Mouse (Mus musculus) midbrain, embryonic 10.5 days (tissue): Measurements from ENCODE around the gene Acyp2. TPM values are rescaled to one million over a fixed set of nuclear protein-coding genes. Genes with fewer than 3 reads are reported as not detected.
"Not testable (repeated sequence)": the region's sequence is repeated elsewhere in the genome, so short reads cannot be mapped to it uniquely, and the experiment has no call there.

Experiments
- DNase-seq: peaks from one replicate; pipeline ENCODE4 v3.0.0-alpha.2; 2017; ENCODE audit warnings: low spot score
- H3K27ac ChIP-seq: fragments of 300-500 bp; sonication (generic); replicated peaks from 2 replicates; pipeline ENCODE4 v1.5.1; 2016; ENCODE audit warnings: mild to moderate bottlenecking
- H3K27me3 ChIP-seq: fragments of 300-500 bp; sonication (generic); 2 replicates; pipeline ENCODE4 v1.6.1; 2016; ENCODE audit warnings: low read depth, mild to moderate bottlenecking; ENCODE audit not compliant: poor library complexity, severe bottlenecking
- H3K36me3 ChIP-seq: fragments of 300-500 bp; sonication (generic); 2 replicates; pipeline ENCODE4 v1.6.1; 2016; ENCODE audit warnings: mild to moderate bottlenecking, moderate library complexity
- H3K4me1 ChIP-seq: fragments of 300-500 bp; sonication (generic); 2 replicates; pipeline ENCODE4 v1.6.1; 2016
- H3K4me3 ChIP-seq: fragments of 300-500 bp; sonication (generic); 2 replicates; pipeline ENCODE4 v1.5.1; 2016; ENCODE audit warnings: mild to moderate bottlenecking, moderate library complexity
- H3K9me3 ChIP-seq: fragments of 300-500 bp; sonication (generic); replicated peaks from 2 replicates; pipeline ENCODE4 v1.6.1; 2016; ENCODE audit warnings: mild to moderate bottlenecking
- WGBS: fragments of 180-500 bp; shearing (Covaris S2); methylation state at CpG from one replicate; pipeline ENCODE4 v1.1.7; 2016; 5-methylcytosine and 5-hydroxymethylcytosine counted together
- polyA plus RNA-seq: library from polyadenylated mRNA; unstranded; fragments of >200 nt; fragmentation: Nextera tagmentation; extraction: Ambion mirVana; gene quantifications from 2 replicates; pipeline ENCODE4 v1.2.1, GENCODE M21; 2016

The Acyp2 gene
- 10.2 and 10.9 TPM in 2 replicates for polyA plus RNA-seq

- Histone ChIP-seq H3K36me3 (no peaks in the 10 kb centered on the region), H3K4me3 (peak within 1 kb of the TSS; percentile 74), H3K4me1 (0 out of 2 replicates have a peak, but pooled peaks cover 2% of the 10 kb centered on the region), H3K9me3 (no peaks in the 10 kb centered on the region), H3K27me3 (no peaks in the 10 kb centered on the region), H3K27ac (peak within 1 kb of the TSS; percentile 97)
- WGBS = 1% methylated on average over 40 of the region's 40 CpGs
- DNase-seq = peak; percentile 88
Measured at GRCm38 (mm10) chr11:30649001-30649637, at the start of gene Acyp2. Gene Acyp2 (minus strand): TSS chr11:30649587.

DNA sequence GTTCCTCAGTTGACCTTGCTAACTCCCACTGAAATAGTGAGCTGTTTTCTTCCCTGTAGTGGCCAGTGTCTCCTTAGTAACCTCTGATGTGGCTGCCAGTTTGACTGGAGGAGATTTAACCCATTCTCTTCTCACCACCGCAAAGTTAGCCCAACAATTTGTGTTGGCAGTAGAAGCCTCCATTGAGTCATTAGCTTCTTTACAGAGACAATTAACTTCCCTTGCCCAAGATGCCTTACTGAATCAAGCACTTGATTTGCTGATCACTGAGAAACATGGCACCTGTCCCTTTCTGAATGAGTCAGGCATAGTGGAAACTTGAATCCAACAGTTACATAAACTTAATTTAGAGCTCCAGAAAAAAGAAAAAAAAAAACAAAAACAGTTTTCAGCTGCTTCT, 40.0 kb upstream of the Acyp2 start:
- Histone ChIP-seq H3K4me1 (no peaks in the 10 kb centered on the region), H3K27ac (no peak overlapping the region), H3K9me3 (no peaks in the 10 kb centered on the region), H3K27me3 (no peaks in the 10 kb centered on the region), H3K4me3 (no peak overlapping the region), H3K36me3 (no peaks in the 10 kb centered on the region)
- WGBS = 73% methylated on average over 1 of the region's 1 CpGs
- DNase-seq = no peak

GRCm38 (mm10) chr11:30676086-30676485, 26.7 kb upstream of the Acyp2 start:
- no peaks in the 10 kb centered on the region for H3K4me1 ChIP-seq
- no peaks in the 10 kb centered on the region for H3K36me3 ChIP-seq
- H3K27ac ChIP-seq = no peak overlapping the region
- no peak for DNase-seq
- no peak overlapping the region for H3K4me3 ChIP-seq
- no peaks in the 10 kb centered on the region for H3K27me3 ChIP-seq
- no peaks in the 10 kb centered on the region for H3K9me3 ChIP-seq
- WGBS = 89% methylated on average over 1 of the region's 1 CpGs

- H3K27me3 ChIP-seq = no peaks in the 10 kb centered on the region
- no peak overlapping the region for H3K27ac ChIP-seq
- WGBS = 45% methylated on average over 1 of the region's 1 CpGs
Measured at GRCm38 (mm10) chr11:30672719-30673118, 23.3 kb upstream of the Acyp2 start.

GRCm38 (mm10) chr11:30663001-30663400, 13.6 kb upstream of the Acyp2 start:
- Histone ChIP-seq H3K4me3 (no peak overlapping the region), H3K27me3 (no peaks in the 10 kb centered on the region), H3K36me3 (no peaks in the 10 kb centered on the region), H3K4me1 (no peaks in the 10 kb centered on the region), H3K9me3 (no peaks in the 10 kb centered on the region), H3K27ac (no peak overlapping the region)
- no peak for DNase-seq
- 83% methylated on average over 3 of the region's 3 CpGs for WGBS

More at GRCm38 (mm10) chr11:30672719-30673118, 23.3 kb upstream of the Acyp2 start:
- Histone ChIP-seq H3K4me3 (no peak overlapping the region), H3K36me3 (no peaks in the 10 kb centered on the region), H3K4me1 (no peaks in the 10 kb centered on the region), H3K9me3 (no peaks in the 10 kb centered on the region)
- no peak for DNase-seq

GRCm38 (mm10) chr11:30662591-30662990, 13.2 kb upstream of the Acyp2 start:
- no peaks in the 10 kb centered on the region for H3K9me3 ChIP-seq
- no peaks in the 10 kb centered on the region for H3K27me3 ChIP-seq
- no peaks in the 10 kb centered on the region for H3K36me3 ChIP-seq
- no peak overlapping the region for H3K27ac ChIP-seq
- no peak overlapping the region for H3K4me3 ChIP-seq
- no peak for DNase-seq
- no peaks in the 10 kb centered on the region for H3K4me1 ChIP-seq
- 89% methylated on average over 2 of the region's 2 CpGs for WGBS

DNA sequence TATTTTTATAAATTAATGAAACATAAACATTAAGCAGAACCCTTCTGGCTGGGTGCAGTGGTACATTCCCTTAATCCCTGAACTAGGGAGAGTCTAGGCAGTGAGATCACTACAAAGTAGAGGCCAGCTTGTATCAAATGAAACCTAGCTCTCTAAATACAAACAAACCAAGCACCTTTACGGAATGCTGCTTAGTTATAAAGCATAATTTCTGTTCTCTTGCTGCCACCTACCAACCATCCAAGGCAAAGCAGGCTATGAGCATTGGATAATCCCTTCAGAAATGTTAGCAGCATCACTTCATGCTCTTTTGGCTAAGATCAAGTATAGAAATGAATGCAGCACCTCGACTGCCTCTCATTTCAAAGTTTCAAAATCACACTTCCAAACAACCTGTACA, 7.7 kb upstream of the Acyp2 start:
- no peak for DNase-seq
- Histone ChIP-seq H3K4me1 (no peaks in the 10 kb centered on the region), H3K36me3 (no peaks in the 10 kb centered on the region), H3K4me3 (no peak overlapping the region), H3K27ac (no peak overlapping the region), H3K27me3 (no peaks in the 10 kb centered on the region), H3K9me3 (no peaks in the 10 kb centered on the region)
- 41% methylated on average over 2 of the region's 2 CpGs for WGBS

- DNase-seq = no peak
- no peak overlapping the region for H3K4me3 ChIP-seq
- no peaks in the 10 kb centered on the region for H3K4me1 ChIP-seq
- 89% methylated on average over 4 of the region's 4 CpGs for WGBS
- no peak overlapping the region for H3K27ac ChIP-seq
- H3K27me3 ChIP-seq = no peaks in the 10 kb centered on the region
- no peaks in the 10 kb centered on the region for H3K9me3 ChIP-seq
- H3K36me3 ChIP-seq = no peaks in the 10 kb centered on the region
Measured at GRCm38 (mm10) chr11:30656060-30656459, 6.7 kb upstream of the Acyp2 start.

DNA sequence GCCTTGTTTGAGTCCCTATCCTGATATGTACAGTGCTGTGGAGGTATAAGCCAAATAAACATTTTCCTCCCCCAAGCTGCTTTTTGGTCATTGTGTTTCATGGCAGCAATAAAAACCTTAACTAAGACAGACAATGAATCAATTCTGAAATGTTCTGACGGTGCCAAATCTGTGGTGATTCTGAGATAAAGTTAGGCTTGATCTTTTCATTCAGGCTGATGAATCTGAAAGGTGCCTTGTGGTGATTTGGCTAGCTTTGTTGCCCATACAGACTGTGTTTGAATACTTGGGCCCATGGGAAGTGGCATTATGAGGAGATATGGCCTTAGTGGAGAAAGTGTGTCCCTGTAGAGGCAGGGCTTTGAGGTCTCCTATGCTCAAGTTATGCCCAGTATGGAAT, 1.0 kb upstream of the Acyp2 start:
- WGBS = 93% methylated on average over 1 of the region's 1 CpGs
- DNase-seq = no peak
- Histone ChIP-seq H3K9me3 (no peaks in the 10 kb centered on the region), H3K4me1 (0 out of 2 replicates have a peak, but pooled peaks cover 2% of the 10 kb centered on the region), H3K27me3 (no peaks in the 10 kb centered on the region), H3K36me3 (no peaks in the 10 kb centered on the region), H3K4me3 (no peak overlapping the region), H3K27ac (no peak overlapping the region)

DNA sequence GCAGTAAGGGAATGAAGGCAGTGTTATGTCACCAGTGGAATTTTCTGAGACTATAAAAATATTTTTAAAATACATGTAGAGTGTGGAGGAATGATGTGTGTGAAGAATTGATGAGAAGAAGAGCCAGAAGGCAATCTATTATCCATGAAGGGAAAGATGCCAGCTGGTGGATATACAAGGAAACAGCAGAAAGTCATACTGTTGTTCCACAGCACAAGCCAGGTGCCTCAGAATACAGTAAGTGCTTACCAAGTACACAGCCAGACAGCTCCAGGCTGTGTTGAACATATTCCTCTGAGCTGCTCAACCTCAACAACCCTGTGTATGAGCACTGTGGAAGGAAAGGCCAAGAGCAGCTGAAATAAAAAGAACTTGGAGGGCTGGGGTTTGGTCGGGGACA, 13.7 kb downstream of the Acyp2 start:
- Histone ChIP-seq H3K9me3 (no peaks in the 10 kb centered on the region), H3K27me3 (no peaks in the 10 kb centered on the region), H3K4me1 (no peaks in the 10 kb centered on the region), H3K4me3 (no peak overlapping the region), H3K36me3 (no peaks in the 10 kb centered on the region), H3K27ac (no peak overlapping the region)
- DNase-seq = no peak
- WGBS = 87% methylated on average over 1 of the region's 1 CpGs

GRCm38 (mm10) chr11:30630514-30630913, 18.9 kb downstream of the Acyp2 start:
- WGBS = 86% methylated on average over 6 of the region's 6 CpGs
- H3K27me3 ChIP-seq = no peaks in the 10 kb centered on the region
- H3K9me3 ChIP-seq = no peaks in the 10 kb centered on the region
- DNase-seq = no peak
- no peak overlapping the region for H3K27ac ChIP-seq
- no peak overlapping the region for H3K4me3 ChIP-seq
- no peaks in the 10 kb centered on the region for H3K36me3 ChIP-seq
- no peaks in the 10 kb centered on the region for H3K4me1 ChIP-seq

GRCm38 (mm10) chr11:30623218-30623617, 26.2 kb downstream of the Acyp2 start:
- Histone ChIP-seq H3K27ac (no peak overlapping the region), H3K4me3 (no peak overlapping the region), H3K27me3 (no peaks in the 10 kb centered on the region), H3K9me3 (no peaks in the 10 kb centered on the region), H3K4me1 (no peaks in the 10 kb centered on the region), H3K36me3 (no peaks in the 10 kb centered on the region)
- DNase-seq = no peak
- 92% methylated on average over 2 of the region's 2 CpGs for WGBS

GRCm38 (mm10) chr11:30621386-30622363, 27.7 kb downstream of the Acyp2 start:
- not testable (repeated sequence) for H3K4me1 ChIP-seq, H3K27ac ChIP-seq, H3K4me3 ChIP-seq, H3K9me3 ChIP-seq, H3K36me3 ChIP-seq, DNase-seq, H3K27me3 ChIP-seq
- WGBS = 80% methylated on average over 1 of the region's 1 CpGs
